Mouse (Mus musculus): ENCODE results near the gene Fer1l5.

Fer1l5 gene

GRCm38 (mm10) chr1:36371934-36372845 lies at the start of gene Fer1l5:
TSS of gene Fer1l5 (plus strand) at chr1:36372291.
- DNase-seq (ENCODE audit: low spot score in 2 of 2), result no peak

- DNase-seq (ENCODE audit: low spot score in 2 of 2), result no peak
Measured at GRCm38 (mm10) chr1:36323076-36323475, 49.0 kb upstream of the Fer1l5 start.

- DNase-seq (ENCODE audit: low spot score in 2 of 2), result peak; percentile 67 to 70
Measured at GRCm38 (mm10) chr1:36323746-36324448, 48.2 kb upstream of the Fer1l5 start.

- no peak for DNase-seq (ENCODE audit: low spot score in 2 of 2)
Measured at GRCm38 (mm10) chr1:36325900-36326321, 46.2 kb upstream of the Fer1l5 start.

- no peak for DNase-seq (ENCODE audit: low spot score in 2 of 2)
Measured at GRCm38 (mm10) chr1:36326815-36327214, 45.3 kb upstream of the Fer1l5 start.

GRCm38 (mm10) chr1:36331743-36332142 lies 40.3 kb upstream of the Fer1l5 start:
- DNase-seq (ENCODE audit: low spot score in 2 of 2), result no peak

GRCm38 (mm10) chr1:36332955-36333887 lies 38.9 kb upstream of the Fer1l5 start:
- DNase-seq (ENCODE audit: low spot score in 2 of 2), result no peak

- no peak for DNase-seq (ENCODE audit: low spot score in 2 of 2)
Measured at GRCm38 (mm10) chr1:36342547-36342946, 29.5 kb upstream of the Fer1l5 start.

GRCm38 (mm10) chr1:36352351-36352750 lies 19.7 kb upstream of the Fer1l5 start:
- peak; percentile 55 to 67 for DNase-seq (ENCODE audit: low spot score in 2 of 2)

- DNase-seq (ENCODE audit: low spot score in 2 of 2), result no peak
Measured at GRCm38 (mm10) chr1:36356955-36357695, 15.0 kb upstream of the Fer1l5 start.

- DNase-seq (ENCODE audit: low spot score in 2 of 2), result no peak
Measured at GRCm38 (mm10) chr1:36367698-36368097, 4.4 kb upstream of the Fer1l5 start.

GRCm38 (mm10) chr1:36368112-36368968 lies 3.8 kb upstream of the Fer1l5 start:
- peak in 1 of 2 experiments; percentile 37 for DNase-seq (ENCODE audit: low spot score in 2 of 2)

- peak; percentile 80 to 86 for DNase-seq (ENCODE audit: low spot score in 2 of 2)
Measured at GRCm38 (mm10) chr1:36368969-36369645, 3.0 kb upstream of the Fer1l5 start, which contains the start of gene Kansl3. TSS of gene Kansl3 (minus strand) at chr1:36369181.

- DNase-seq (ENCODE audit: low spot score in 2 of 2), result no peak
Measured at GRCm38 (mm10) chr1:36370918-36371317, 1.2 kb upstream of the Fer1l5 start.

GRCm38 (mm10) chr1:36378880-36379279 lies 6.8 kb downstream of the Fer1l5 start:
- DNase-seq (ENCODE audit: low spot score in 2 of 2), result no peak

- no peak for DNase-seq (ENCODE audit: low spot score in 2 of 2)
Measured at GRCm38 (mm10) chr1:36379582-36379981, 7.5 kb downstream of the Fer1l5 start.

- DNase-seq (ENCODE audit: low spot score in 2 of 2), result no peak
Measured at GRCm38 (mm10) chr1:36397041-36397440, 24.9 kb downstream of the Fer1l5 start.

- DNase-seq (ENCODE audit: low spot score in 2 of 2), result no peak
Measured at GRCm38 (mm10) chr1:36401509-36401908, 29.4 kb downstream of the Fer1l5 start.

- no peak for DNase-seq (ENCODE audit: low spot score in 2 of 2)
Measured at GRCm38 (mm10) chr1:36404531-36404930, 32.4 kb downstream of the Fer1l5 start.
